Mouse (Mus musculus): ENCODE measurements around the gene Scube3. TPM values are rescaled to one million over a fixed set of nuclear protein-coding genes. Genes with fewer than 3 reads are reported as not detected.

Scube3 gene
- total RNA-seq, 2 experiments from 2014 or later, result 2.8 to 2.9 TPM

GRCm38 (mm10) chr17:28176775-28177539 lies 35.0 kb downstream of the Scube3 start, which contains the start of gene Zfp523:
Gene Zfp523, plus strand, starts transcription at chr17:28177129.
- peak; percentile 91 to 93 for DNase-seq (ENCODE audit: low spot score in 2 of 2)

GRCm38 (mm10) chr17:28177540-28178046 lies 35.7 kb downstream of the Scube3 start:
- no peak for DNase-seq (ENCODE audit: low spot score in 2 of 2)

DNA sequence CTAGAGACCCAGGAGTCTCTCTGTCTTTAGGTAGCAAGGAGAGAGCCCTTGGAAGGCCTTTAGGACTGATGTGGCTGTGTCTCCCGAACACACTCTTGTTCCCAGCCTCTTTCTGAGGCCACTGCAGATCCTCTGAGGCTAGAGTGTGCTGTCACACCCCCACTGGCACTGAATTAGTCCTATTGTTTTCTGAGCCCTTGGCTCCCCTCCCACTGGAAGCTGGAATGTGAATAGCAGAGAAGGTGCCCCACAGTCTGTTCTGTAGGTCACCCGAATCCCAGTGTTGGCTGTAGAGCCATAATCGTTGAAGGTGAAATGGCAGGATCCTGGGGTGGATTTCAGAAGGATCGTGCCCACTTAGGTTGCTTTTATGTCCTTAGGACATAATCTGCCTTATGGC lies 38.4 kb downstream of the Scube3 start:
- no peak for DNase-seq (ENCODE audit: low spot score in 2 of 2)

DNA sequence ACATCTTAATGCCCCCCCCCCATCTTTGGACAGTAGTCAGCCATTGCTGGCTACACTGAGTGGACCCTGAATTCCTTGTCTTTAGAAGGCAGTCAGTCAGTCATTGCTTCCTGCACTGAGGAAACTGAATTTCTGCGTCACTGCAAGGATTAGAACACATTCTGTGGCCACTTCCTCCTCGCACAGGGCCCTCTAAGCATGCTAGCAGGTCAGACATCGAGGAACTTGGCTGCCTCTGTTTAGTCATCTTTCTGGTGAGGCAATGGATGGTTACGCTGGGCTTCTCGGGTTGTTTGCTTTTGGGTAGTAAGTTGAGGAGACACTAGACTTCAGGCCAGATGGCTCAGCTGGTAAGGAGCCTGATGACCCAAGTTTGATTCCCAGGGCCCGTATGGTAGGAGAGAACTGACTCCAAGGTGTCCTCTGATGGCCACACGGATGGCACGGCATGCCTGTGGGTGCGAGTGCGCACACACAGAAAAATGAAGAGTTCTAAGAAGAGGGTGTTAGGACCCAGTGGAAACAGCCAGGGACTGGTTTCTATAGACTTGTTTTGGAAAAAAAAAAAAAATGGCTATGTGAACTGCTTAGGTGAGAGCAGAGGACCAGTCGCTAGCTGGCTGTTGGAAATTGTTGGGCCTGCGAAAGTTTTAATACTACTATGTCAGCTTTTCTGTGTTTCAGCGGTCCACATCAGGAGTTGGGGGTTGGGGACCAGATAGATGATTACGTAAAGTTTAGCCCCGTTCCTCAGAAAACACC lies 39.0 kb downstream of the Scube3 start:
- no peak for DNase-seq (ENCODE audit: low spot score in 2 of 2)

DNA sequence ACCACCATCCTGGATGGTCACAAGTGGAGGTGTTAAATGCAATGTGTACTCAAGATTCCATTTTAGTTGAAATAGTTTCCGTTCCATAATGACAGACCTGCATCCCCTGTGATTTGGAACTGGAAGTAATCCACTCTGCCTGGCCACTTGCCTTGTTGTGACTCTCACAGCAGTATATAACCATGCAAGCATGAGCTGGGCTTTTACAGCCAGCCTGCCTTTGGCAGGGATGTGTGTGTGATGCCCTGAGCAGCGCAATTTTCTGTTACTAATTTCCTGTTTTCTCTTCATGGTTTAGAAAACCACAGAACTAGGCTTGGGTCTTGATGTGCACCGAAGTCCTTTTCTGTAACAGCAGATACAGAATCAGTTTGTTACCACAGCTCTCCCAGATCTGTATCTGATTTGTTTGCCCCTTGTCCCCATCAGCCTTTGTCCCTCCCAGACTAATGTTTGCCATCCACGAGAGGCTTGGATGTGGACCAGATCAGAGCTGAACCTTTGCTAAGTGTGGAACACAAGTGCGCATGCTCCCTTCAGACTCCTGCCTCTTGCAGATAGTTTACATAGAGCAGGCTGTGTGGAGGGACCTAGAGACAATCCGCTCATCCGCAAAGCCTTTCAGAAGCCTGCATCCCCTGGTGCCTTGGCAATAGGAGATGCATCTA lies 43.2 kb downstream of the Scube3 start:
- DNase-seq (ENCODE audit: low spot score in 2 of 2), result no peak

DNA sequence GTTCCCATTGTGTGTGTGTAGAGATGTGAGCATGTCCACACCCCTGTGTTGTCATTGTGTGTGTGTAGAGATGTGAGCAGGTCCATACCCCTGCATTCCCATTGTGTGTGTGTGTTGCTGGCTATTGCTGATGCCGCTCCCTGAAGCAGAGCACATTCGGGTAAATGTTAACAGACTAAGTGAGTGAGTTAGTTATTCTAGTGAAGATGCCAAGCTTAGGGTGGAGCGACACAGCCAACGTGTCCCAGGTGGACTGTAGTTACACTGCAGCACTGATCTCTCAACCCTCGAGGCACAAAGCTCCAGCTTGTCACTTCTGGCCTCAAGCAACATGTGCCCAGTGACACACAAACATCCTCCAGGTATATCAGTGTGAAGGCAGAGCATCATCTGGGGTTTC lies 46.4 kb downstream of the Scube3 start:
- DNase-seq (ENCODE audit: low spot score in 2 of 2), result no peak

DNA sequence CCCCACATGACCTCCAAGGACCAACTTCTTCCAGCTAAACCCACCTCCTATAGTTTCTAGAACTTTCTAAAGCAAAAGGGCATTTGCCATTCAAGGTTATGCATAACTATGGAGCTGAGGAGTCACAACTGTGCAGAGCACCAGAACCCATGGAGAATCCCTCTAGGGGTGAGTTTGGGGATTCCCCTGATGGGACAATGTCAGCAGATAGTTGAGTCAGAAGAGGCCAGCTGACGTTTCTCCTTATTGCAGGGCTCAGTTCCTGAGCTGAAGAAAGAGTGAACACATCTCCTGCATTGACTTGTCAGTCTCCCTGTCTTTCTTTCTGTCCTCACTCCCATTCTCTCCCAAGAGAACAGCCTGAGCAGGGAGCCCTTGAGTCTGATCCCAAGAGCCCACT lies 50.8 kb downstream of the Scube3 start:
- no peak for DNase-seq (ENCODE audit: low spot score in 2 of 2)

DNA sequence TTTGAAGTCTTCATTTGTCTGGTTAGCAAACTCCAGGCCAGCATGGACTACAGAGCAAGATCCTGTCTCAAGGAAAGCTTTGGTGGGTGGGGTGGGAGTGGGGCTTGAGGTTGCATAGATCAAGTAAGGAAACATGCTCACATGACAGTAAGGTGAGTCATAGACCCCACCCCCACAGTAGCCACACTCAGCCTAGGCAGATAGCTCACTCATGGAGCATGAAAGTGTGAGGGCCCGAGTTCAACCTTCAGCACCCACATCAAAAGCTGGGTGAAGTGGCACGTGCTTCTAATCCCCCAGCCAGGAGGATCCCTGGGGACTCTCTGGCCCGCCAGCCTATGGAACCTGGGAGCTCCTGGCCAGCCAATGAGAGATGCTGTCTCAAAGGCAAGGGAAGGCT lies 51.6 kb downstream of the Scube3 start:
- no peak for DNase-seq (ENCODE audit: low spot score in 2 of 2)

DNA sequence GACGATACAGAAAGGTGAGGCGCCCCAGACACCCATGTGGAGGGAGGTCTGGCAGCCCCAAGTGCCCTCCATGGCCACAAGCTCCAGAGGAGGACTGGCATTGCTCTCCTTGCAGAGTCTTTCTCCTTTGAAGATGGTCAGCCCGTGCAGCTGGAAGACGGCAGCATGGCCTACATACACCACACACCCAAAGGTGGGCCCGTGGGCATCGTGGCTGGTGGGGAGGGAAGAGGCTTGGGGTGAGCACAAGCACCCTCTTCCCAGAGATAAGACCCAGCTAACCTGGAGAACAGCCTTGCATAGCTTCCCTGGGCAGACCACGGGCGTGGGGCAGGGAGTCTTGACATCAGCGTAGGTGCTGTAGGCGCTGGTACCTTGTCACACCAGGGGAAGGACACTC lies 53.1 kb downstream of the Scube3 start:
- no peak for DNase-seq (ENCODE audit: low spot score in 2 of 2)

DNA sequence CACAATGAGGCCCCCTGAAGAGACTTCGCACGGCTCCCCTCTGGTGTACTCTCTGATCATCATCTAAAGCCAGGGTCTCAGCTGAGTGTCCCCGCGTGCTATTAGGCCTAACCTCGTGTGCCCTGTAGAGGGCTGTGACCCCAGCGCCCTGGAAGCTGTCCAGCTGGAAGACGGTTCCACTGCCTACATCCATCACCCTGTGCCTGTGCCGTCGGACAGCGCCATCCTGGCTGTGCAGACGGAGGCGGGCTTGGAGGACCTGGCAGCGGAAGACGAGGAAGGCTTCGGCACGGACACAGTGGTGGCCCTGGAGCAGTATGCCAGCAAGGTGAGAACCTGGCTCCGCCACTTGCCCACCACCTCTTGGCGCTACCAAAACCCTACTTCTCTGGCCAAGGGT lies 55.7 kb downstream of the Scube3 start:
- no peak for DNase-seq (ENCODE audit: low spot score in 2 of 2)

DNA sequence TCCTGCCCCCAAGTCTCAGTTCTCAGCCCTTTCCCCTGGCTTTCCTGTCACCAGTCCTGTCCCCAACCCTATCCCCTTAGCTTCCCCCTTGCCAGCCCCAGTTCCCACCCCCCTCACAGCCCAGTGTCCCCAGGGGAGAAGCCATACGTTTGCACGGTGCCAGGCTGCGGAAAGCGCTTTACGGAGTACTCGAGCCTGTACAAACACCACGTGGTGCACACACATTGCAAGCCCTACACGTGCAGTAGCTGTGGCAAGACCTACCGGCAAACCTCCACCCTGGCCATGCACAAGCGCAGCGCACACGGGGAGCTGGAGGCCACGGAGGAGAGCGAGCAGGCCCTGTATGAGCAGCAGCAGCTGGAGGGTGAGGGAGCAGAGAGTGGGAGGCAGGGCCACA lies 60.0 kb downstream of the Scube3 start:
- no peak for DNase-seq (ENCODE audit: low spot score in 2 of 2)

- peak; percentile 43 to 54 for DNase-seq (ENCODE audit: low spot score in 2 of 2)
Observed at GRCm38 (mm10) chr17:28204052-28204720, 62.2 kb downstream of the Scube3 start.

DNA sequence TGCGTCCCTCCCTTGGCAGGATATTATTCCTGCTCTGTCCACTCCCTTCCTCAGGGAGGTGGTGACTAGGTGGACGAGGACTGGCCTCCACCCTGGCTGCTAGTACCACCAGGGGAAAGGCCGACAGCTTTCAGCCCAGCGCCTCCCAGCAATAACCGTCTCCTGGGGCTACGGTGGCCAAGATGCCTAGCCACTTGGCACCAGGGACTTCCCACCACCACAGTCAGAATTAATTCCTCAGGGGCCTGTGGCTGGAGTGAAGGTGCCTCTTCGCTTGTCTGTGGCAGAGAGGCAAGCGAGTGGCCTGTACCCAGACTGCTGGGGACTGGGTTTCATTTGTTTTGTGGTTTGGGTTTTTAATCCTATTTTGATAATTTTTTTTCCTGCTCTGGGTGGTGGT lies 63.5 kb downstream of the Scube3 start:
- DNase-seq (ENCODE audit: low spot score in 2 of 2), result no peak

GRCm38 (mm10) chr17:28207092-28207491 lies 65.2 kb downstream of the Scube3 start:
- DNase-seq (ENCODE audit: low spot score in 2 of 2), result no peak

DNA sequence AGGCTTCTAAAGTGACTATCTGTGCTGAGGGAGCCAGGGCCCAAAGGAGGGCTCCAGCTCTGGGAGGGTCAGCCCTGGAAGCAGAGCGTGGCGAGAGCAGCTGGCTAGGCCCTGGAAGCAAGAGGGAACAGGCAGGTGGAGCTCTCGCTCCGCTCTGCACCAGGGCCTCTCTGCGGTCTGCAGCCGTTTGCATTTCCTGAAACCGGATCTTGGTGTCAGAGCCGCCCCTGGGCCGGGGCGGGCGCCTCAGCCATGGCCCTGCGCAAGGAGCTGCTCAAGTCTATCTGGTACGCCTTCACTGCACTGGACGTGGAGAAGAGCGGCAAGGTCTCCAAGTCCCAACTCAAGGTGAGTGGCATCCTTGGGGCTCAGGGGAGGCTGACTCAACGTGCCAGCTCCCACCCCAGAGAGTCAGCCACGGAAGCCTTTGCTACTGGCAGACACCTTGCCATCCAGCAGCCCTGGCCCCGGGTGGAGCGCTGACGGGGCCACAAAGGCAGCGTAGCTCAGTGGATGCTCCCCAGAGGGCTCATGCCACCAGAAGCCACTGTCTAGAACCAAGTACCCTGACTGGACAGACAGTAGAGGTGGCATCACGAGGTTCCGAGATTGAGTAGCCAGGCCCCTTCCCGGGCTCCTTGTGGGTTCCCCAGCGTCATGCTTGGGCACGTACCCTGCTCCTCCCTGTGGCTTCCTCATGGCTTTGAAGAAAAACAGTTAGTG lies 65.8 kb downstream of the Scube3 start, which contains the start of gene Def6:
Gene Def6, plus strand, starts transcription at position 188 of the 723 bp plus-strand sequence.
- peak in 1 of 2 experiments; percentile 23 for DNase-seq (ENCODE audit: low spot score in 2 of 2)

- no peak for DNase-seq (ENCODE audit: low spot score in 2 of 2)
Observed at GRCm38 (mm10) chr17:28208314-28208612, 66.3 kb downstream of the Scube3 start.

- DNase-seq (ENCODE audit: low spot score in 2 of 2), result no peak
Observed at GRCm38 (mm10) chr17:28209457-28210110, 67.6 kb downstream of the Scube3 start.

DNA sequence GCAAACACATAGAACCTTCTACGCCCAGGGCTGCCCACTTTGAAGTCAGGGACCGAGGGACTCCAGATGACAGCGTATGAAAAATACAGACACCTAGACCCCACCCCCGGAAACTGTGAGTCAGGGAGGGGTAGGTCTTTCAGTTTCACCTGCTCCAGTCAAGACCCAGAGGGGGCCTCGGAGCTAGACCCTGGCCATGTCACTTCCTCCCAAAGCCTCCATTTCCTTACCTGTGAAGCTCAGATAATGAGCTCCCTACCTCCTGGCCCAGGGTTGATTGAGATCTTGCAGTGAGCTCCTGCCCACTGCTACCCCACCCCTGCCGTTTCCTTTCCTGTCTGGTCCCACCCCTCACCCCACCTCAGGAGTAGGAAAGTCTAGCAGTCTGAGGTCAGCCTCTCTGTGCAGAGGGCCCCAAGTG lies 70.0 kb downstream of the Scube3 start:
- DNase-seq (ENCODE audit: low spot score in 2 of 2), result no peak

- no peak for DNase-seq (ENCODE audit: low spot score in 2 of 2)
Observed at GRCm38 (mm10) chr17:28212391-28212790, 70.5 kb downstream of the Scube3 start.

- no peak for DNase-seq (ENCODE audit: low spot score in 2 of 2)
Observed at GRCm38 (mm10) chr17:28213236-28213635, 71.3 kb downstream of the Scube3 start.
